Mouse (Mus musculus) thymus, postnatal 0 days (tissue): ENCODE data around the gene Tssk3. TPM values are rescaled to one million over a fixed set of nuclear protein-coding genes. Genes with fewer than 3 reads are reported as not detected.
A peak's percentile ranks its signal among the peaks of the same experiment; 100 is the strongest.

Source experiments
- DNase-seq: peaks from one replicate; pipeline ENCODE4 v3.0.0-alpha.2; 2015; ENCODE audit warnings: low spot score
- polyA plus RNA-seq: library from polyadenylated mRNA; unstranded; fragments of >200 nt; fragmentation: Nextera tagmentation; extraction: Ambion mirVana; gene quantifications from 2 replicates; pipeline ENCODE4 v1.2.1, GENCODE M21; 2015

The Tssk3 gene
- polyA plus RNA-seq, 1 experiment from 2014 or later, result not detected

DNA sequence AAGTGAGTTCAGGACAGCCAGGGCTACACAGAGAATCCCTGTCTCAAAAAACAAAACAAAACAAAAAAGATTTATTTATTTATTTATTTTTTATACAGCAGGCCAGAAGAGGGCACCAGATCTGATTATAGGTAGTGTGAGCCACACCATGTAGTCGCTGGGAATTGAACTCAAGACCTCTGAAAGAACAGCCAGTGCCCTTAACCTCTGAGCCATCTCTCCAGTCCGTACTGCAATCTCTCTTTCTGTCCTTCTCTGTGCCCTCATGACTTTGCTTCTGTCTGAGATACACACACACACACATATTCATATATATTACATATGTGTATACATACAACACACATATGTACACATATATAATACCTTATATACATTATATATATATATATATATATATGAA is 40.0 kb downstream of the Tssk3 start:
- DNase-seq, result peak; percentile 13

DNA sequence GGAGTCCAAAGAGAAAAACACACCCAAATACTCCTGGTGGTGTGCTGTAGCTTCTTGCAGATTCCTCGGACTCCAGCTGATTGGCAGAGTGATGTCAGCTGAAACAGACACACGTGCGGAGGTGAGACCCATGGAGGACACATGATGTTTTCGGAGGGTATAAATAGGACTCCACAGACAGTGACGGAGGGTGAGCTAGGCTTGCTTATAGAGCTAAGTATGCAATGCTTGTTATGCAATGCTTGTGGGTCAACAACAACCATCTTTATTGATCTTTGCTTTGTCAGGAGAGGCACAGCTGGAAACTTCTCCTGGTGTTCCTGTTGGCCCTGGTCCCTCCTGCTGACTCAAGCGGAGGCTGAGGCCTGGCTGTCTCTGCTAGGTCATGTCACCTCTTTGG is 42.1 kb downstream of the Tssk3 start:
- no peak for DNase-seq

DNA sequence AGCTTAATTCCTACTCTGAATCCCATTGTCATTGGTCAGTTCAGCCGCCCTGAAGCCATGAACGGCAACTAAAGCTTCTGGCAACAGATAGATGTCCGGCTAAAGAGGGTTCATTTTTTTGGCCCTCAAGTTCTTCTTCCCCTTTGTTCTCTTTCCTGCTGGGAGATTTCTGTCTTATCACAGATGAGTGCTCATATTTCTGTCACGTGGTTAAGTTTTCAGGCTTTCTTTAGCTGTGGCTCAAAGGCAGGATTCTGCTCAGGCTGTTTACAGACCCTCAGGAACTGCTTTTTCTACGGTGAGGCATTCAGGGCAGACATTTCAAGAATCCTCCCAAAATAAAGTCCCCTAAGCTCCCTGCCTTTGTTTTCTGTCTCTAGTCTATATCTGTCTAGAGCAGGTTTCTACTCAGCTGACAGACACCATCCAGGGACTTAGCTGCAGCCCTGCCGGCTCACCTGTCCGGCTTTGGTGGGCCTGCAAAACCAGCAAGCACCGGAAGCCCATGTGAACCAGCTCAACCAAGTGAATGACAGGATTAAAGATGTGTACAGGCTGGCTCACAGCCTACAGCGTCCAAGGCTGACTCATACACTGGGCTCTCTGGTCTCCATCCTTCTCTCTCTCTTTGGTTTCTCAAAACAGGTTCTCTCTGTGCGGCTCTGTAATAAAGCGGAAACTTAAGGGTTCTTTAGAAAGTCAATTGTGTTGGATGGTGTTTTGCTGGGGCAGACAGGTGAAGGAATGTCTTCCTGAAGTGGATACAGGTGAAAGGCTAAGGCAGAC is 42.9 kb downstream of the Tssk3 start:
- no peak for DNase-seq

DNA sequence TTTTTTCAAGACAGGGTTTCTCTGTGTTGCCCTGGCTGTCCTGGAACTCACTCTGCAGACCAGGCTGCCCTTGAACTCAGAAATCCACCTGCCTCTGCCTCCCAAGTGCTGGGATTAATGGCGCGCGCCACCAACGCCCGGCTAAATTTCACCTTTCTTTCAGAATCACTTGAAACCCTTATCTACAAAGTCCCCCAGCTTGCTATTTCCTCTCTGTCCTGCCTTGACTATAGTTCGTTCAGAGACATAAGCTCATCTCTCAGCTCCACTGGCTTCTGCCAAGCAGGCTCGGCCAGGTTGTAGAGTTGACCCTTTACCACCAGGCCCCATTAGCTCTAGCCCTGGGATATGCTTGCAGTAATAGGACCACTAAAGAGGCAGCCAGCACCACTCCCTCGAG is 43.5 kb downstream of the Tssk3 start:
- no peak for DNase-seq

DNA sequence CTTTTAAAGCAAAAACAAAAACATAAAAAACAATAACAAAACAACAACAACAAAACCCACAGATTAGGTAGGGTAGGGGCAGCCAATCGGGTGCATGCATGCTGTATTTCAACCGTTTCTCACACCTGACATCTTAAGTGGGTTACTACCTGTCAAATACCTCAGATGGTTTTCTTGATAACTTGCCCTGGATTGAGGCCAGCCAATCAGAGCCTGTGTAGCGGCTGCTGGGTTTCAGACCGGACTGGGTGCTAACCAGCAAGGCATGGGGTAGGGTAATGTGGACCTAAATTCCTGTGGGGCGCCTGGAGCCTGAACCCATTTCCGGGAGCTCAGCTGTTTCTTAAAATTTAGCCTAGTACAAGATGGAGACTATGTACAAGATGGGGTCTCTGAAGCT is 49.7 kb downstream of the Tssk3 start:
- peak; percentile 17 for DNase-seq

DNA sequence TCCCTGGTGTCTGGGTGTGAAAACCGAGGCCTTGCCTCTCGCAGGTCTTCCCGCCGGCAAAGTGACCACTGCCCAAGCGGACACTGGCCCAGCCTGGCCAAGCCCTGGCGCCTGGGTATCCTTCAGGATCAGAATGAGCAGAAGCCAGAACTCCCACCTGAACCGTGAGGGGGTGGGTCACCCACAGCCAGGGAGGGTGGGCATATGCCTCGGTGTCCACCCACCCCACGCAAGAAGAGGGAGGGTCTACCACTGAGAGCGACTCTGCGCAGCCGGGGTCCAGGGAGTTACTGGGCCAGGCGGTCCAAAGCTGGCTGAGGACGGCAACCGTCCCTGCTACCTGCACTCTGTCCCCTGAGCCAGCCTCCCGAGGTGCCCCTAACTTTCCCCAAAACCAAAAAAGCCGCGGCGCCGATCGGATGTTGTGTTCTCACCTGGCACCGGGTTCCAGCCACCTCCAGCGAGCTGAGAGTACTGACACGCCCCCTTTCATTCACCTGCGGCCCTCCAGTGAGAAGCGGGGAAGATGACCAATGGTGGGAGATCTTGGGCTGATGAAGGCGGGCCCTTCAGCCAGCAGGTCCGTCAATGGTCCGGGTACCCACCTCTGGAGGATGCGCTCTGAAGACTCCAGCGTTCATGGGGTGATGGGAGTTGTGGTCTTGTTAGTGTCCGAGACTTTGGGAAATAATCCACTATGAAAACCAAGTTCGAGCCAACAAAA is 50.3 kb downstream of the Tssk3 start, which contains the start of gene Zbtb8b:
Gene Zbtb8b, minus strand, starts transcription at position 514 of the 724 bp plus-strand sequence.
- DNase-seq, result peak; percentile 21

Other genes with a start within 250 kb of the Tssk3 start
- gene C77080, start 229.6 kb downstream of the Tssk3 start, polyA plus RNA-seq, result 3.3 and 3.6 TPM in 2 replicates
- 0.31 and 0.35 TPM in 2 replicates for gene Sync, start 203.4 kb downstream of the Tssk3 start, polyA plus RNA-seq
- 504 and 513 TPM in 2 replicates for gene Rbbp4, start 155.7 kb downstream of the Tssk3 start, polyA plus RNA-seq
- gene Zbtb8os, start 155.3 kb downstream of the Tssk3 start, polyA plus RNA-seq, result 87.7 and 96.2 TPM in 2 replicates
- gene Zbtb8a, start 112.9 kb downstream of the Tssk3 start, polyA plus RNA-seq, result 6.0 and 6.6 TPM in 2 replicates
- gene Zbtb8b, start 50.2 kb downstream of the Tssk3 start, polyA plus RNA-seq, result 1.7 and 1.8 TPM in 2 replicates
- gene Bsdc1, start 29.4 kb downstream of the Tssk3 start, polyA plus RNA-seq, result 18.4 and 19.1 TPM in 2 replicates
- gene Fam229a, start 168 bp upstream of the Tssk3 start, polyA plus RNA-seq, result 0.62 TPM in 1 of 2 replicates, not detected in the other
- gene Marcksl1, start 22.6 kb upstream of the Tssk3 start, polyA plus RNA-seq, result 382 and 399 TPM in 2 replicates
- 310 and 317 TPM in 2 replicates for gene Hdac1, start 51.7 kb upstream of the Tssk3 start, polyA plus RNA-seq
- gene Lck, start 82.6 kb upstream of the Tssk3 start, polyA plus RNA-seq, result 1,471 and 1,532 TPM in 2 replicates
- 2.6 and 3.7 TPM in 2 replicates for gene Fam167b, start 87.5 kb upstream of the Tssk3 start, polyA plus RNA-seq
- gene Eif3i, start 109.6 kb upstream of the Tssk3 start, polyA plus RNA-seq, result 325 and 333 TPM in 2 replicates
- gene Tmem234, start 109.6 kb upstream of the Tssk3 start, polyA plus RNA-seq, result 190 and 230 TPM in 2 replicates
- 3.0 and 3.3 TPM in 2 replicates for gene Dcdc2b, start 123.2 kb upstream of the Tssk3 start, polyA plus RNA-seq
- gene Iqcc, start 128.1 kb upstream of the Tssk3 start, polyA plus RNA-seq, result 39.5 and 40.6 TPM in 2 replicates
- 81.7 and 87.2 TPM in 2 replicates for gene Ccdc28b, start 132.9 kb upstream of the Tssk3 start, polyA plus RNA-seq
- gene Txlna, start 150.0 kb upstream of the Tssk3 start, polyA plus RNA-seq, result 57.4 and 64.5 TPM in 2 replicates
- gene Kpna6, start 181.7 kb upstream of the Tssk3 start, polyA plus RNA-seq, result 8.9 and 11.6 TPM in 2 replicates
- gene Tmem39b, start 205.8 kb upstream of the Tssk3 start, polyA plus RNA-seq, result 7.7 and 9.2 TPM in 2 replicates